Comparison of ENCODE assay signal across 8 mouse cellular contexts in genomic region chr7:19815296-19816223, GRCm38 (mm10). TPM values are rescaled to one million over a fixed set of nuclear protein-coding genes. Genes with fewer than 3 reads are reported as not detected.
A peak's percentile ranks its signal among the peaks of the same experiment; 100 is the strongest.
DNase-seq lines count a peak whose midpoint lies in the region; ATAC-seq and TF ChIP-seq lines count a peak whose summit lies in the region.

No protein-coding gene starts in this region.

- H3K9me3 ChIP-seq in forebrain, embryonic 11.5 days (ENCODE audit: control insufficient read depth, low read length) = no peaks in the 10 kb centered on the region; the same call in 1 of the 2 replicates
- H3K9me3 ChIP-seq in liver, embryonic 13.5 days (replicated peaks) = 0 out of 2 replicates have a peak, but pooled peaks cover 3% of the 10 kb centered on the region

- no peak for TF ChIP-seq CTCF in gastrocnemius, adult 2 months (IDR thresholded peaks at IDR 0.05)

- no peaks in the 10 kb centered on the region for H3K36me3 ChIP-seq in forebrain, embryonic 11.5 days (ENCODE audit: control insufficient read depth, insufficient read depth, low read length)
- H3K36me3 ChIP-seq in liver, embryonic 13.5 days = peaks cover 12% of the 10 kb centered on the region; the same call in 1 of the 2 replicates

- intact Hi-C loops in gastrocnemius, adult 2 months (cut with DNase I) = no loop called here
- intact Hi-C loops in left cerebral cortex, postnatal 25 days (cut with DNase I) = no loop called here

- H3K9ac ChIP-seq in forebrain, embryonic 11.5 days (ENCODE audit: low read length) = no peak overlapping the region
- peak overlapping the region; percentile 23; the same call in 1 of the 2 replicates for H3K9ac ChIP-seq in liver, embryonic 13.5 days

- peaks cover 8% of the 10 kb centered on the region for H3K4me1 ChIP-seq in forebrain, embryonic 11.5 days (replicated peaks; ENCODE audit: control insufficient read depth, insufficient read depth, low read length)
- peaks cover 44% of the 10 kb centered on the region for H3K4me1 ChIP-seq in liver, embryonic 13.5 days (replicated peaks)

- 20% methylated on average over 17 of the region's 17 CpGs for WGBS in forebrain, embryonic 11.5 days
- 29% methylated on average over 17 of the region's 17 CpGs for WGBS in liver, embryonic 13.5 days (ENCODE audit: insufficient replicate concordance)

- H3K4me2 ChIP-seq in forebrain, embryonic 11.5 days (ENCODE audit: low read depth, low read length, severe bottlenecking) = peak overlapping the region; percentile 34
- H3K4me2 ChIP-seq in liver, embryonic 13.5 days = peak overlapping the region; percentile 58

- H3K27ac ChIP-seq in gastrocnemius, adult 2 months = peak overlapping the region; percentile 84
- H3K27ac ChIP-seq in forebrain, embryonic 11.5 days (ENCODE audit: low read depth, low read length) = no peak overlapping the region
- peak overlapping the region; percentile 37; the same call in 1 of the 2 replicates for H3K27ac ChIP-seq in liver, embryonic 13.5 days

- peak overlapping the region; percentile 73 for H3K4me3 ChIP-seq in gastrocnemius, adult 2 months
- peak overlapping the region; percentile 25 for H3K4me3 ChIP-seq in forebrain, embryonic 11.5 days (ENCODE audit: low read depth, low read length)
- H3K4me3 ChIP-seq in liver, embryonic 13.5 days (replicated peaks) = peak overlapping the region; percentile 42

- no peak for DNase-seq in gastrocnemius, adult 2 months
- no peak for DNase-seq in gastrocnemius, adult 8-10 months (ENCODE audit: low spot score in 2 of 2)
- peak; percentile 71 for DNase-seq in CD4-positive helper T cell, adult 2 months (ENCODE audit: low read depth, low spot score)
- no peak for DNase-seq in forebrain, embryonic 11.5 days (ENCODE audit: low spot score)
- DNase-seq in liver, embryonic 13.5 days = no peak
- DNase-seq in urinary bladder, postnatal 25 days (ENCODE audit: low spot score) = no peak
- DNase-seq in left cerebral cortex, postnatal 25 days (ENCODE audit: low spot score in 2 of 2) = no peak

- peak; percentile 32; the same call in 1 of the 2 replicates for ATAC-seq in forebrain, embryonic 11.5 days (replicated peaks; ENCODE audit: low FRiP score)
- ATAC-seq in liver, embryonic 13.5 days (ENCODE audit: low read depth) = peak; percentile 6; the same call in 1 of the 2 replicates
- no peak for ATAC-seq in cerebellum, adult (ENCODE audit: insufficient number of reproducible peaks, low FRiP score, low TSS enrichment)

- peaks cover 27% of the 10 kb centered on the region for H3K27me3 ChIP-seq in forebrain, embryonic 11.5 days (ENCODE audit: control insufficient read depth, insufficient read depth, low read length)
- H3K27me3 ChIP-seq in liver, embryonic 13.5 days = peaks cover 36% of the 10 kb centered on the region

RNA-seq across cellular contexts. Expression of gene Bcl3, which starts 7.0 kb away (rescaled TPM):
- 1 to 10 TPM; 1.3 to 1.5 TPM for total RNA-seq in gastrocnemius, adult 2 months (2021)
- total RNA-seq in gastrocnemius, adult 8-10 months (2022) = under 1 TPM; 0.58 to 0.62 (median 0.61) TPM
- 0.51 and 1.1 TPM in 2 replicates for polyA plus RNA-seq in forebrain, embryonic 11.5 days (2014; fragmentation: Nextera tagmentation; extraction: Ambion mirVana)
- 3.0 and 3.9 TPM in 2 replicates for polyA plus RNA-seq in liver, embryonic 13.5 days (2015; fragmentation: Nextera tagmentation; extraction: Ambion mirVana)
- under 1 TPM; 0.46 to 0.53 TPM for total RNA-seq in left cerebral cortex, postnatal 25 days (2021)

RNA-seq across cellular contexts. Expression of gene Cblc, which starts 19.0 kb away (rescaled TPM):
- total RNA-seq in gastrocnemius, adult 2 months (2021) = not detected
- not detected for total RNA-seq in gastrocnemius, adult 8-10 months (2022)
- polyA plus RNA-seq in forebrain, embryonic 11.5 days (2014; fragmentation: Nextera tagmentation; extraction: Ambion mirVana) = 0.28 and 0.84 TPM in 2 replicates
- polyA plus RNA-seq in liver, embryonic 13.5 days (2015; fragmentation: Nextera tagmentation; extraction: Ambion mirVana) = 1.2 and 1.3 TPM in 2 replicates
- total RNA-seq in left cerebral cortex, postnatal 25 days (2021) = not detected

RNA-seq across cellular contexts. Expression of gene Gm19345, which starts 36.2 kb away (rescaled TPM):
- total RNA-seq in gastrocnemius, adult 2 months (2021) = not detected
- total RNA-seq in gastrocnemius, adult 8-10 months (2022) = not detected
- polyA plus RNA-seq in forebrain, embryonic 11.5 days (2014; fragmentation: Nextera tagmentation; extraction: Ambion mirVana) = not detected in 2 replicates
- polyA plus RNA-seq in liver, embryonic 13.5 days (2015; fragmentation: Nextera tagmentation; extraction: Ambion mirVana) = not detected in 2 replicates
- total RNA-seq in left cerebral cortex, postnatal 25 days (2021) = 1 to 10 TPM; 2.3 to 2.5 TPM

RNA-seq across cellular contexts. Expression of gene Bcam, which starts 44.7 kb away (rescaled TPM):
- total RNA-seq in gastrocnemius, adult 2 months (2021) = 10 to 100 TPM; 21.9 to 26.7 TPM
- total RNA-seq in gastrocnemius, adult 8-10 months (2022) = 10 to 100 TPM; 16.7 to 24.4 (median 18.0) TPM
- polyA plus RNA-seq in forebrain, embryonic 11.5 days (2014; fragmentation: Nextera tagmentation; extraction: Ambion mirVana) = 17.6 and 21.5 TPM in 2 replicates
- polyA plus RNA-seq in liver, embryonic 13.5 days (2015; fragmentation: Nextera tagmentation; extraction: Ambion mirVana) = 7.2 and 7.9 TPM in 2 replicates
- total RNA-seq in left cerebral cortex, postnatal 25 days (2021) = 10 to 100 TPM; 10.4 to 12.5 TPM

RNA-seq across cellular contexts. Expression of gene Ceacam16, which starts 45.5 kb away (rescaled TPM):
- not detected for total RNA-seq in gastrocnemius, adult 2 months (2021)
- not detected for total RNA-seq in gastrocnemius, adult 8-10 months (2022)
- 0.32 TPM in 1 of 2 replicates, not detected in the other for polyA plus RNA-seq in forebrain, embryonic 11.5 days (2014; fragmentation: Nextera tagmentation; extraction: Ambion mirVana)
- polyA plus RNA-seq in liver, embryonic 13.5 days (2015; fragmentation: Nextera tagmentation; extraction: Ambion mirVana) = not detected in 2 replicates
- not detected for total RNA-seq in left cerebral cortex, postnatal 25 days (2021)
